Mouse (Mus musculus) cerebellum, adult 2 months (tissue): ENCODE data around the gene Akap11. TPM values are rescaled to one million over a fixed set of nuclear protein-coding genes. Genes with fewer than 3 reads are reported as not detected.
"Not testable (repeated sequence)": the region's sequence is repeated elsewhere in the genome, so short reads cannot be mapped to it uniquely, and the experiment has no call there.

Source experiments
- DNase-seq, 2 experiments: peaks; one replicate each; pipeline ENCODE4 v3.0.0; 2021
- H3K27ac ChIP-seq: fragments of 200-500 bp; 2 replicates; pipeline ENCODE4 v1.5.1; 2012; ENCODE audit warnings: low read length, control low read depth, inconsistent platforms; ENCODE audit not compliant: insufficient read depth
- H3K27me3 ChIP-seq: fragments of 200-500 bp; 2 replicates; pipeline ENCODE4 v1.6.1; 2012; ENCODE audit warnings: inconsistent platforms, mild to moderate bottlenecking, low read length, moderate library complexity; ENCODE audit not compliant: control insufficient read depth, insufficient read depth
- H3K4me1 ChIP-seq: fragments of 200-500 bp; 2 replicates; pipeline ENCODE4 v1.6.1; 2011; ENCODE audit warnings: low read length; ENCODE audit not compliant: control insufficient read depth, insufficient read depth
- H3K4me3 ChIP-seq: fragments of 200-500 bp; replicated peaks from 2 replicates; pipeline ENCODE3; 2011; ENCODE audit warnings: mild to moderate bottlenecking, low read depth, low read length, control low read depth; ENCODE audit not compliant: insufficient read depth
- CTCF ChIP-seq: fragments of 200-500 bp; IDR thresholded peaks from 2 replicates; pipeline ENCODE4 v1.5.1; 2011; ENCODE audit warnings: low read depth, mild to moderate bottlenecking, control low read depth, low read length, moderate library complexity, borderline replicate concordance; ENCODE audit not compliant: insufficient read depth
- POLR2A ChIP-seq: fragments of 200-500 bp; IDR thresholded peaks from 2 replicates; pipeline ENCODE4 v1.6.1; 2011; ENCODE audit warnings: low read length, control low read depth, borderline replicate concordance; ENCODE audit not compliant: insufficient read depth
- WGBS: fragments of 180-500 bp; shearing (Covaris S2); methylation state at CpG from one replicate; pipeline ENCODE4 v1.1.7; 2018; 5-methylcytosine and 5-hydroxymethylcytosine counted together
- polyA plus RNA-seq: library from polyadenylated mRNA; depleted of rRNA; stranded (reverse); fragments of >200 nt; gene quantifications from 2 replicates; pipeline ENCODE4 v1.2.3, GENCODE M21; 2012

Akap11 gene
- polyA plus RNA-seq, 1 experiment: 51.0 TPM

DNA sequence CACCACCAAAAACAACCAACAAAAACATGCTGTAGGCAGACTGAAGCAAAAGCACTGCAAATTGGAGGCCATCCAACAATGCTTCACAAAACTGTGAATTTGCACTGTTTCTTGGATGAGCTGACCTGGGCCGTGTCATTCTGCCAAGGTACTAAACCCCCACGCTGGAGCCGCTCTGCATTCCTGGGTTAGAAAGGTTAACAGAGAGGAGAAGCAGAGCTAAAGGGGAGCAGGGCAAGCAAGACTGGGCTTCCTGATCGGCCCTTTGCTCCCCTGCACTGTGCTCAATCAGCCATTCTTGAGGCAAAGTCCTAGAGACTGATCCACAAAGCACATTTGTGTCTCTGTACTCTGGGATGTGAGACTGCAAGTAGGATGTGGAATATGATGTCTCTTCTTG is 25.5 kb upstream of the Akap11 start:
- DNase-seq: no peak
- TF ChIP-seq CTCF (no peak), POLR2A (no peak)
- H3K4me1 ChIP-seq: no peaks in the 10 kb centered on the region
- no peak overlapping the region for H3K27ac ChIP-seq
- H3K4me3 ChIP-seq: no peak overlapping the region
- 36% methylated on average over 4 of the region's 4 CpGs for WGBS
- H3K27me3 ChIP-seq: no peaks in the 10 kb centered on the region

DNA sequence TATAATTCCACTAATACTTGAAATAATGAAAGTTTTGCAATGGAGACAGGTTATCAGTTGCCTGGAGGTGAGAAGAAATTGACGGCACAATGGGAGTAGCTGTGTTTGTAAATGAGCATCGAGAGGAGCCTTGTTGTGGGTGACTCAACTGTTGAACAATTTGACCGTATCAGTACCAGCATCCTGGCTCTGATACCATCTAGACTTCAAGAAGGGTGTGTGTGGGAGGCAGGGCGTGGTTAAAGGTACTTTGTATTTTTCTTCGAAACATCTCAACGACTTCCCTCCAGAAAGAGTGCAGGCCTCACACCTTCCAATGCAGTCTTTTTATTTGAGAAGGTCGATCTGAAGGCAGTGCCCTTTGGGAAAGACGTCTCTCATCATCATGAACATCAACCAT is 22.4 kb upstream of the Akap11 start:
- H3K4me1 ChIP-seq: no peaks in the 10 kb centered on the region
- H3K27ac ChIP-seq: no peak overlapping the region
- no peak overlapping the region for H3K4me3 ChIP-seq
- no peak for DNase-seq
- WGBS: 94% methylated on average over 8 of the region's 8 CpGs
- no peaks in the 10 kb centered on the region for H3K27me3 ChIP-seq
- TF ChIP-seq CTCF: no peak
- TF ChIP-seq POLR2A: no peak

DNA sequence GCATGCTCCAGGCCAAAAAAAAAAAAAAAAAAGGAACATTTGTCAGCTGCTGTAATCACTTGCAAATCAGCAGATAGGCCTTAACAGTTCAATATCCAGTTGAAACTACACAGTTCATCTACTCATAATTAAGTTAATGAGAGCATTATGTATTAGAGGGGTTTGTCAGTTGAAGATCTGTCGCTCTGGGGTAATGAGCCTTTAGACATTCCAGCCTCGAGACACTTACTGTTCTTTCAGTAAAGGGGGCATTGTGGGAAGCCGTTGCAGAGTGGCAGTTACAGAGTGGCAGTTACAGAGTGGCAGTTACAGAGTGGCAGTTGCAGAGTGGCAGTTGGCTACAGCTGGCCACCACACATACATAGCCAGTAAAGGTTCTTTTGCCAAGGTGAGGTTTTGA is 18.2 kb upstream of the Akap11 start:
- not testable (repeated sequence) for H3K27ac ChIP-seq, H3K27me3 ChIP-seq, H3K4me3 ChIP-seq, H3K4me1 ChIP-seq, DNase-seq
- 64% methylated on average over 3 of the region's 3 CpGs for WGBS

DNA sequence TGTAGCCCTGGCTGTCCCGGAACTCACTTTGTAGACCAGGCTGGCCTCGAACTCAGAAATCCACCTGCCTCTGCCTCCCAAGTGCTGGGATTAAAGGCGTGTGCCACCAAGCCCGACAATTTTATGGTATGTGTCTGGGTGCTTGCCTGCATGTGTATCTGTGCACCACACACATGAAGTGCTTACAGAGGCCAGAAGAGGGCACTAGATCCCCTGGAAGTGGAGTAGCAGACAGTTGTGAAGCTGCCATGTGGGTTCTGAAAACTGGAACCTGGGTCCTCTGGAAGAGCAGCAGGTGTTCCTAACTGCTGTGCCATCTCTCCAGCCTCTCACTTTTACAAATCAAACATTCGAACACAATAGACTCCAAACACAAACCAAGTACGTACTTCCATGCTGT is 17.1 kb upstream of the Akap11 start:
- H3K4me3 ChIP-seq: no peak overlapping the region
- no peak for TF ChIP-seq CTCF
- TF ChIP-seq POLR2A: no peak
- H3K27me3 ChIP-seq: no peaks in the 10 kb centered on the region
- WGBS: 95% methylated on average over 6 of the region's 6 CpGs
- no peak for DNase-seq
- no peak overlapping the region for H3K27ac ChIP-seq
- H3K4me1 ChIP-seq: no peaks in the 10 kb centered on the region

DNA sequence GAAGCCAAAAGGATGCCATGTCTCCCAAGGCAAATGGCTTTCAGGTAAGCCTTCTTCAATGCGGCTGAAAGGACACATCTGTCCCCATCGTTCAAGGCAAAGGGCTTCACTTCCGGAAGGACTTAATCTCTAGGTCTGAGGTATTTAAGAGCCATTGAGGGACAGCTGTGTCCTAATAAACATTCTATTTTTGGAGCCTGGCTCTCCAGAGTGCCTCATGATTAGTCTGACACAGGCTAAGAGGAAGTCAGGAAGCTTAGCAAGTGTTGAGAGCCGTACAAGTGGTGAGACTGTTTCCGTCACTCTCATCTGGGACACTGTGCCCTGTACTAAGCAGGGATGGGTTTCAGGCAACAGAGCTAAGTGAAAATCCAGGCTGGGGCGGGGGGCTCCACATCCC is 12.2 kb upstream of the Akap11 start:
- no peak for DNase-seq
- H3K4me1 ChIP-seq: no peaks in the 10 kb centered on the region
- TF ChIP-seq POLR2A (no peak), CTCF (no peak)
- WGBS: 82% methylated on average over 6 of the region's 6 CpGs
- no peak overlapping the region for H3K4me3 ChIP-seq
- H3K27me3 ChIP-seq: no peaks in the 10 kb centered on the region
- H3K27ac ChIP-seq: no peak overlapping the region

DNA sequence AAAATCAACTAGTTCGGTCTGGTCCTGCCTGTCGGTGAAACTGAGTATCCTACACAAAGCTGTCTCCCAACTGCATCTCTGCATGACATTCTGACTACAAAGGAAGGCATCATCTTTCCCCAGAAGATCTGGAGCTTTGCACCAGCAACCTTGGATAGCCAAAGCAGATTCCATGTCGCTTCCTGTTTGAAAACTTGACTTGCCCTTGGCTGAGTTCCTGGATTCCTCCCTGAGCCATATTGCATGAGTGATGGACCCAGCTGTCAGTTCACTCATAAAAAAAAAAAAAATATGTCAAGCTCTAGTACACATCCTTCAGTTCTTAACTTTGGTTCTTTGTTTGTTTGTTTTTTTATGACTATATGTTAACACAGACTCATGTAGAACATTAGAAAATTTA is 4.7 kb upstream of the Akap11 start:
- peak in 1 of 2 experiments; percentile 46 for DNase-seq
- Histone ChIP-seq H3K27me3 (no peaks in the 10 kb centered on the region), H3K4me1 (peaks cover 8% of the 10 kb centered on the region; the same call in 1 of the 2 replicates), H3K4me3 (no peak overlapping the region), H3K27ac (no peak overlapping the region)
- TF ChIP-seq POLR2A: no peak
- TF ChIP-seq CTCF: no peak
- WGBS: 21% methylated on average over 3 of the region's 3 CpGs

DNA sequence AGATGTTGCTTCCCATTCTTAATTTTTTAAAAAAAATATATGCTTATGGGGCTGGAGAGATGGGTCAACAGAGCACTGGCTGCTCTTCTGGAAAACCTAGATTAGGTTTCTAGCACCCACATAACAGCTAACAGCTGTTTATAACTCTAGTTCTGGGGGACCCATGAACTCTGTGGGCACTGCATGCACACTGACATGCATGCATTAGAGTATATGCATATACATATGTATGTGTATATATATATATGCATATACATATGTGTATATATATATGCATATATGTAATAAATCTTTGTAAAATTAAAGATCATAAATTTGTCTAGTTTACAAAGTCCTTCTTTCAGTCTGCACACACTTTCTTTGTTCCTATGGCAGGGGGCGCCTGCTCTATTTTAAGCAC is 3.2 kb upstream of the Akap11 start:
- 100% methylated on average over 1 of the region's 1 CpGs for WGBS
- TF ChIP-seq POLR2A (no peak), CTCF (no peak)
- no peaks in the 10 kb centered on the region for H3K27me3 ChIP-seq
- no peak overlapping the region for H3K27ac ChIP-seq
- no peak overlapping the region for H3K4me3 ChIP-seq
- no peak for DNase-seq
- H3K4me1 ChIP-seq: peaks cover 8% of the 10 kb centered on the region; the same call in 1 of the 2 replicates

DNA sequence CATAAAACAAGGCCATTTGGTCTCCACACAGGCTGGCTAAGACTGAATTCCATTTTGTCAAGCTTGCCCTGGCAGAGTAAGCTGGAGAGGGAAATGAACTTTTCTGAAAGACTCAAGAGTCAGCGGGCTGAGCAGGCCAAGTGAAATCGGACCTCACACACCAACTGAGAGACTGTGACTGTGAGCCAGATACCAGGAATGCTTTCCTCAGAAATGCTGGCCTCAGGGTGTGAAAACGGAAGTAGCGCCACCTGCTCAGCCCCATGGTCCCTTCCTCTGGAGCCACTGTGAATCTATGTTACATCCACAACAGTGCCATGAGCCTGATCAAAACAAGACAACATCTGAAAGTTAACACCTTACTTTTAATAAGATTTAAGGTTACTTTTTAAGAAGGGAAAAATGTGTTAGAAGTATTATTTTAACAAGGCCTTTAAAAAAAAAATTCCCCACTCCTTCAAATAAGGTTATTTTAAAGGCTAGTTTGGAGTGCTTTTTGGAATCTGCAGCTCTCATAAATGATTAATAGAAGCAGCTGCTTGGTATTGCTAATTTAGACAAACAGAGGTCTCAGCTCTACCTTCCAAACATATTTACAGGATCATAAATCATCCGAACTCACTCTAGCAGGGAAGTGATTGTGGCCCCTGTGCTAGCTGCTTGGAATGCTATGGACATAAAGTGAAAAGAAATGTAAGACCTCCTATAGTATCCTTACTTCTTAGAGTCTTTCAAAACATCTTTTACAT is 2.1 kb upstream of the Akap11 start:
- Histone ChIP-seq H3K4me3 (no peak overlapping the region), H3K27me3 (no peaks in the 10 kb centered on the region), H3K4me1 (peaks cover 11% of the 10 kb centered on the region; the same call in 1 of the 2 replicates), H3K27ac (no peak overlapping the region)
- no peak for TF ChIP-seq CTCF
- no peak for TF ChIP-seq POLR2A
- WGBS: 23% methylated on average over 5 of the region's 5 CpGs
- DNase-seq: peak; percentile 62 to 77
